Mouse (Mus musculus) adrenal gland, adult 18-20 months (tissue): Measurements from ENCODE around the gene Nicn1. TPM values are rescaled to one million over a fixed set of nuclear protein-coding genes. Genes with fewer than 3 reads are reported as not detected.

Experiments used
- DNase-seq, 2 experiments: peaks; one replicate each; pipeline ENCODE4 v3.0.0; 2021 to 2022; ENCODE audit warnings: low spot score in 2 of 2
- total RNA-seq, 2 experiments: library from RNA; stranded (reverse); gene quantifications; 1 replicate in 1 of 2; 2 replicates in 1 of 2; pipeline ENCODE4 v1.2.3; 2021

Gene Nicn1
- total RNA-seq, 2 experiments from 2014 or later, result 19.0 to 29.2 TPM

DNA sequence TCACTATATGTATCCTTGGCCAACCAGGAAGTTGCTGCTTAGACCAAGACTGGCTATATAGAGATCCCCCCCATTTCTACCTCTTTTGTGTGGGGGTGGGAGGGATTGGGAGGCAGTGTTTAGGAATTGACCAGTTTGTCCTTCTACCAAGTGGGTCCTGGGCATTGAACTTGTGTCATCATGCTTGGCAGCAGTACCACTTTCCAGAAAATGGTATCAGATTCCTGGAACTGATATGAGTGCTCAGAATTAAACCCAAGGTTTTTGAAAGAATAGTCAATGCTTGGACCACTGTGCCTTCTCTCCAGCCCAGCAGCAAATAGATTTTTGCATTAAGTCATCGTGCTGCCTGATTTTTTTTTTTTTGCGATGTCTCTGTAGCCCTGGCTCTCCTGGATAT lies 35.6 kb downstream of the Nicn1 start:
- DNase-seq, result no peak

DNA sequence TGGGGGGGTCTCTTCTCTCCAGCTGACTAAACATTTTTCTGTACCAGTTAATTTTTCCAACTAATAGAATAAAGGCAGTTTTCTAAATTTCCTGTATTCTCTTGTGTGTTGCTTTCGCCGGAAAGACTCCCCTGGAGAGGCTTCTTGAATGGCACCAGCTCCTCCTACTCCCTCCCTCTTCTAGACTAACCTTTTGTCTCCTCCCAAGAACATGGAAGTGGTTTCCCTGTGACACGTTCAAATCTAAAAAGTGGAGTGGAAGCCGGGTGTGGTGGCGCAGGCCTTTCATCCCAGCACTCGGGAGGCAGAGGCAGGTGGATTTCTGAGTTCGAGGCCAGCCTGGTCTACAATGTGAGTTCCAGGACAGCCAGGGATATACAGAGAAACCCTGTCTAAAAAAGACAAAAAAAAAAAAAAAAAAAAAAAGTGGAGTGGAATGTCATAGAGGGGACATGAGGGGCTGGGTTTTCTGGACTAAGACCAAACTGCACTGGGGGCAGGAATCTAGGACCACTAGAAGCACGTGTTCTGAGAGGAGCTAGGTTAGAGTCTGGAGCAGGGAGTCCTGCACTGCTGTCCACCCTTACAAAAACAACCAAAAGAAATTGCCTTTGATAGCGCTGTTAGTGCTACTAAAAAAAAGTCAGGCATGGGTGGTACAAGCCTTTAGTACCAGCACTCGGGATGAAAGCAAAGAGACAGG lies 47.8 kb downstream of the Nicn1 start:
- DNase-seq, result no peak

DNA sequence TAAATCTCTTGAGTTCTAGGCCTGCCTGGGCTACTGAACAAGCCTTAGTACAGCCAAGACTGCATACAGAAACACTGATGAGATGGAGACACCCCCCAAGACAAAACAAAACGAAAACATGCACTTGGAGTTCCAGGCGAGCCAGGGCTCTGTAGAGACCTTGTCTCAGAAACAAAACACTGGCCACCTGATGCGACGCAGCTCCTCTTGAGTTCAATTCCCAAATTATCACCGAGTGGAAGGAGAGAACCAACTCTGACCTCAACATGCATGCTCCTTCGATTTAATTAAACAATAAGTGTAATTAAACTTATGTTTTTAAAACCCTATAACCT lies 48.3 kb downstream of the Nicn1 start:
- DNase-seq, result no peak

DNA sequence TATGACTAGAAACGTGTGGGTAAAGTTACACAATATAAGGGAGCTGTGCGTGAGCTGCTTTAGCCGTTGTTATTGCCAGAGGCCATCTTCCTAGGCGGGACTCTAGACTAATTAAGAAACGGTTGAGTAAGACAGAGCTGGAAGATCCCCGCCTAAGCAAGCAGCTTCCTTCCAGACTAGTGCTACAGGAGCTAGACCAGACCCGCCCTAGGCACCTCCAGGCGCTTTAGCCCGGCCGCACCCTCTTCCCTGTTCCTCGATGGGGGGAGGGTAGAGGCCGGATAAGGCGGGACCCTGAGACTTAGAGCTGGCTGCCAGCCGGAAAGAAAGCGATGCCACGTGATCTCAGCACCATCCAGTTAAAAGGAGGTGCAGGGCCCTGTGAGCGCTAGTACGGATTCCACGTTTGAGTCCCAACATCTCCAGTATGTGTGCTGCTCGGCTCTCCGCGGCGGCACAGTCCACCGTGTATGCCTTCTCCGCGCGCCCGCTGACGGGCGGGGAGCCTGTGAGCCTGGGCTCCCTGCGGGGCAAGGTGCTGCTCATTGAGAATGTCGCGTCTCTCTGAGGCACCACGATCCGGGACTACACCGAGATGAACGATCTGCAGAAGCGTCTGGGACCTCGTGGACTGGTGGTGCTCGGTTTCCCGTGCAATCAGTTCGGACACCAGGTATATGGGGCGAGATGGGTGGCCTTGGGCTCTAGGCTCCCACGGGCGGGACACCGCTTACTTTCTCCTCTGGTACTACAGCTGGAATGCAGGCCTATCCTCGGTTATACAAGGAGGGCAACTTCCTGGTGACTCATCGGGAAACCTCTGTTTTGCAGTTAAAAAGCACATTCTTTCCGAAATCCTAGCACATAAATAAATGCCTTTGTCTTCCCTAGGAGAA lies 48.9 kb downstream of the Nicn1 start, which contains the start of gene Gpx1:
TSS of gene Gpx1 (plus strand) at position 18 of the 896 bp plus-strand sequence.
- DNase-seq, result peak; percentile 82 to 85

DNA sequence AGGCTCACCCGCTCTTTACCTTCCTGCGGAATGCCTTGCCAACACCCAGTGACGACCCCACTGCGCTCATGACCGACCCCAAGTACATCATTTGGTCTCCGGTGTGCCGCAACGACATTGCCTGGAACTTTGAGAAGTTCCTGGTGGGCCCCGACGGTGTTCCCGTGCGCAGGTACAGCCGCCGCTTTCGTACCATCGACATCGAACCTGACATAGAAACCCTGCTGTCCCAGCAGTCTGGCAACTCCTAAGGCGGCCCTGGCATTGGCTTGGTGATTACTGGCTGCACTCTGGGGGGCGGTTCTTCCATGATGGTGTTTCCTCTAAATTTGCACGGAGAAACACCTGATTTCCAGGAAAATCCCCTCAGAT lies 49.6 kb downstream of the Nicn1 start:
- DNase-seq, result peak; percentile 30 to 34

DNA sequence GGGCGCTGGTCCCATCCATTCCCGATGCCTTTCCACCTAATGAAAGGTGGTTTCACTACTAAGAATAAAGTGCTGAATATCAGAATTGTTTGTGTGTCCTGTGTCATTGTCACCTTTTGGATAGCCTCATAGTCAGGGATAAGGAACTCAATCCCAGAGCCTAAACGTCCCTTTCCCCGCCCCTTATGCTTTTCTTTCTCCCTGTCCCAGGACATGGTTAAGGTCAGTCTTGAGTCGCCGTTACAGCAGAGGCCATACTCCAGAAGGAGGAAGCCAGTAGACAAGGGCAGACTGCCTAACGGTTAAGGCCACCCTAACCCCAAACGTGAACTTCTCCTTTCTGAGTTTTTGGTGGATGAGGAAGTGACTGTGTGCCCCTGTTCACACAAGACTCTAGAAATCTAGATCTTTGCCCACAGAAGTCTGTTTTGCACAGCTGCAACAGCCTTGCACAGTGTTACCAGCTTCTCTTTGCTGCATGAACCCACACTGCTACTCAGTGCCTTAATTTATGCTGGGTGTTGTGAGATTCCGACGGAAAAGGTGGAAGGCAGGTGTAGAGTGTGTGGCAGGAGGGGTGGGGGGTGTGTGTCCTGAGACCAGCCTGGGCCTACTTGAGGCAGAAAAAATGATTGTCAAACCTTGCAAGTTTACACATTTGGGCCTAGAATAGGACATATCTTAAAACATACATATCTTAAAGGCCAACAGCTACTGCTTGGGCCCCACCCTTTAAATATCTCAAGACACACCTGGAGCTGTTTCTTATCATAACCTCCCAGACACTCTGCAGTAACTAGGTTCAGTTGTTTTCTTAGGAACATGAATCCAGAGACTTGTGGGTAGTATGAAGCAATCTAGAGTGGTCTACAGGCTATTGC lies 50.3 kb downstream of the Nicn1 start:
- DNase-seq, result peak in 1 of 2 experiments; percentile 36

DNA sequence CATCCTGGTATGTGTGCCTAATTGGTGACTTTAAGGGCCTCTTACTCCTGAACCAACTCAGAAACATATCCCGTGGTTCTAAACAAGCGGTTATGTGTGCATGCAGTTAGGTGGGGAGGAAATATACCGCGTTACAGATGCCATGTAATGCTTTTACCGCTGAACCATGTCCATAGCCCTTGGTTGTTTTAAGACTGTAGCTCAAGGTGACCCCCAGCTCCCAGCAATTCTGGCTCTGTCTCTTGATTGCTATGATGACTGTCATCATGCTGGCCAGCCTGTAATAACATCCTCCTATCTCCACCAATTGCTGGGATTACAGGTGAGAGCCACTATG lies 50.9 kb downstream of the Nicn1 start:
- no peak for DNase-seq

DNA sequence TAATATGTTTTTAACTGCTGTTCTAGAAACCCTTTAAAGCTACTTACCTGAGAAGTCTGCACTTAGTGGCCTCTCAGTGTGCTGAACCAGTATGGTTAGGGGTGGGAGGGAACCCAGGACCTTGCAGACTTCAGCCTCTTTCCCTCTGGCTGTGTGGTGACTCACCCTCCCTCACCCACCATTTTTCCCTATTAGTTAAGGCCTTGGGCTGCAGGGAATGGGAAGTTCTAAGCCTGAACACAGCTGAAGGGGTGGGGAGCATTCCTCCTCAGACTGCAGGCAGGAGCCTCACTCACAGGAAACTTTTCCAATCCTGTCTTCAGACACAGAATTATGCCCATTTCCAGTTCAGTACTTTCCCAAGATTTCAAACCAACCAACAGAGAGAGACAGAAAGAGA lies 51.6 kb downstream of the Nicn1 start:
- DNase-seq, result peak in 1 of 2 experiments; percentile 30

DNA sequence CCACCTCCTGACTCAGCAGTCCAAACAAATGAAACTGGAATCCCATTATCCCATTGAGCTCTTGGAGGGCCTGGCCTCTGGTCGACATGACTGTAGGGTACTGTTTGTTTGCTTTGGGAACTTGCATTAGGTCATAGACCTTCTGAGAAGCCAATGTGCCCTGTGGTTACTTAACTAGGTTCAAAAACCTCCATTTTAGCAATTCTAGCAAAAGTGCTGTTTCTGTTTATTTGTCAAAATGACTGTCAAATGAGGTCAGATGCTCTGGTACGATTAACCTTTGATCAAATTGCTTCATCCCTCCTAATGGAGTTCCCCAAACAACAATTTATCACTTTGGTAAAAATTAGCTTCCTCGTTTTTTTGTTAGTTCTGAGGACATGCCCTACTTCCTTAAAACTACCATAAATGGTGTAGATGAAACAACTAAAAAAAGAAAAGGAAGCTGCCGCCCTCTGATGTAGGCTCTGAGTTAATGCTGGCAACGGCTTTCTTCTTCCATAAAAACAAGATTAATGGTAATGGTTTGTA lies 52.1 kb downstream of the Nicn1 start:
- peak in 1 of 2 experiments; percentile 33 for DNase-seq

DNA sequence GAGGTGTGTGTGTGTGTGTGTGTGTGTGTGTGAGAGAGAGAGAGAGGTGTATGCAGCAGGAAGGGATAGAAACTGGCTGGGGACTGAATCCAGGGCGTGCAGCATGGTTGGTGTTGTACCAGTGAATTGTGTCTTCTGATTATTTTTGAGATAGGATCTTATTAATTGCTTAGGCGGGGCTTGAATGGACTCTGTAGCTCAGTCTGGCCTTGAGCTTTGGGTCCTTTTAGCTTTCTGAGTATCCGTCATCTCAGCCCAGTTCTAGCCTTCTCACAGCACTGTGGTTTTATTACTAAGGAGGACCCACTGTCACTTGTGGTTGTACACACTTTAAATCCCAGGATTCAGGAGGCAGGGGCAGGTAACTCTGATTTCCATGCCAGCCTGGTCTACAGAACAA lies 53.1 kb downstream of the Nicn1 start:
- no peak for DNase-seq

DNA sequence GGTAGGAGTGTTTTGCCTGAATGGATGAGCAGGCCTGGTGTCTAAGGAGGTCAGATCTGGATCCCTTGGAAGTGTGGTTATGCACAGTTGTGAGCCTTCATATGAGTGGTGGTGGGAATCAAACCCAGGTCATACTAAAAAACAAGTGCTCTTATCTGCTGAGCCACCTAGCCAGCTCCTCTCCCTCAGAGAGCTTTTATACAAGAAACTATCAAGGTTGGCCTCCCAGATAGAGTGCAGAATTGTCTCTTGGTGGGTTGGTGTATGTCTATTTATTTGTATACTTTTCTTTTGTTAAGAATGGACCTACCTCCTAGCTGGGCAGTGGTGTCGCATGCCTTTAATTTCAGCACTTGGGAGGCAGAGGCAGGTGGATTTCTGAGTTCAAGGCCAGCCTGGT lies 53.6 kb downstream of the Nicn1 start:
- DNase-seq, result no peak

DNA sequence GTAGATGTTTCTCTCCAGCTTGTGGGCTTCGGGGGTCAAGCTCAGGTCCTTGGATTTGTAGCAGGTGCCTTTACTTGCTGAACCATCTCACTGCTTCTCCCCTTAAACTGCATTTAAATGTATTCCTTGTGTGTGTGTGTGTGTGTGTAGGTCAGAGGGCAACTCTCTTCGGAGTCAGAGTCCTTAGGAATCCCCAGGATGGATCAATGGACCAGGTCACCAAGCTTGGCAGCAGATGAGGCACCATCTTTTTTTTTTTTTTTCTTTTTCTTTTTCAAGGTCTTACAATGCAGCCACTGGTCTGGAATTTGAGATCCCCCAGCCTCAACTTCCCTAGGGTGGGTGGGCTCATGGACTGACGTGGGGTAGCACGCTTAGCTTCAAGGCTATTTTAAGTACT lies 54.2 kb downstream of the Nicn1 start:
- DNase-seq, result no peak

Other genes with a start within 250 kb of the Nicn1 start
- 10 to 100 TPM; 19.8 to 20.1 TPM for gene Gmppb, start 241.2 kb upstream of the Nicn1 start, total RNA-seq
- 1 to 10 TPM; 2.0 to 3.5 TPM for gene Amigo3, start 237.3 kb upstream of the Nicn1 start, total RNA-seq
- under 1 TPM in 1 of 2 experiments, not detected in 1; 0.23 TPM for gene Mst1, start 210.0 kb upstream of the Nicn1 start, total RNA-seq
- 10 to 100 TPM; 54.0 to 63.2 TPM for gene Rnf123, start 207.1 kb upstream of the Nicn1 start, total RNA-seq
- gene Apeh, start 195.8 kb upstream of the Nicn1 start, total RNA-seq, result 10 to 100 TPM; 71.8 to 86.6 TPM
- gene Bsn, start 100.0 kb upstream of the Nicn1 start, total RNA-seq, result 1 to 10 TPM; 1.8 to 3.1 TPM
- 100 to 1,000 TPM; 136 to 137 TPM for gene Dag1, start 26.5 kb upstream of the Nicn1 start, total RNA-seq
- gene Amt, start 6.4 kb downstream of the Nicn1 start, total RNA-seq, result 1 to 10 TPM; 4.2 to 5.8 TPM
- 100 to 1,000 TPM; 356 to 357 TPM for gene Rhoa, start 15.7 kb downstream of the Nicn1 start, total RNA-seq
- gene Tcta, start 15.7 kb downstream of the Nicn1 start, total RNA-seq, result 10 to 100 TPM; 36.1 to 36.2 TPM
- gene Gpx1, start 48.5 kb downstream of the Nicn1 start, total RNA-seq, result 100 to 1,000 TPM; 551 to 749 TPM
- 100 to 1,000 TPM; 107 to 126 TPM for gene Usp4, start 57.4 kb downstream of the Nicn1 start, total RNA-seq
- gene 1700102P08Rik, start 102.4 kb downstream of the Nicn1 start, total RNA-seq, result 1 to 10 TPM; 1.5 to 2.1 TPM
- gene Ccdc36, start 138.1 kb downstream of the Nicn1 start, total RNA-seq, result not detected
- not detected for gene BC048562, start 146.1 kb downstream of the Nicn1 start, total RNA-seq
- 10 to 100 TPM; 25.6 to 42.3 TPM for gene Ccdc71, start 170.1 kb downstream of the Nicn1 start, total RNA-seq
- 10 to 100 TPM; 20.4 to 22.3 TPM for gene Klhdc8b, start 171.2 kb downstream of the Nicn1 start, total RNA-seq
- 100 to 1,000 TPM; 107 to 134 TPM for gene Lamb2, start 189.3 kb downstream of the Nicn1 start, total RNA-seq
- 100 to 1,000 TPM; 172 to 248 TPM for gene Usp19, start 200.2 kb downstream of the Nicn1 start, total RNA-seq
- gene Qars, start 217.3 kb downstream of the Nicn1 start, total RNA-seq, result 100 to 1,000 TPM; 144 to 180 TPM
- 100 to 1,000 TPM in 1 of 2 experiments, 10 to 100 TPM in 1; 91.5 to 107 TPM for gene Qrich1, start 226.4 kb downstream of the Nicn1 start, total RNA-seq